Mouse (Mus musculus) testis, adult 2 months (tissue): Measurements from ENCODE around the gene Idi2.

Source experiments
- CTCF ChIP-seq: fragments of 200-500 bp; IDR thresholded peaks from 2 replicates; pipeline ENCODE4 v1.5.1; 2012; ENCODE audit warnings: low read depth, mild to moderate bottlenecking, inconsistent platforms, low read length, moderate library complexity; ENCODE audit not compliant: control insufficient read depth, insufficient read depth, insufficient replicate concordance
- POLR2A ChIP-seq: fragments of 200-500 bp; IDR thresholded peaks from 2 replicates; pipeline ENCODE4 v1.6.1; 2012; ENCODE audit warnings: low read depth, mild to moderate bottlenecking, inconsistent platforms, low read length, moderate library complexity; ENCODE audit not compliant: control insufficient read depth

- no peak for TF ChIP-seq CTCF
- TF ChIP-seq POLR2A, result no peak
Observed at GRCm38 (mm10) chr13:9003306-9003705, 50.6 kb downstream of the Idi2 start.
